Mouse (Mus musculus): ENCODE data around the gene Ppp6r2. TPM values are rescaled to one million over a fixed set of nuclear protein-coding genes. Genes with fewer than 3 reads are reported as not detected.

Gene Ppp6r2
- total and polyA plus RNA-seq, 3 experiments, result 8.7 to 14.7 (median 10.3) TPM

- no peak for DNase-seq (ENCODE audit: extremely low read depth)
- Histone ChIP-seq H3K79me2 (replicated peaks; ENCODE audit: control insufficient read depth, extremely low read depth, insufficient read depth, poor library complexity, severe bottlenecking) (no peaks in the 10 kb centered on the region), H3K9me3 (replicated peaks; ENCODE audit: low read length) (no peaks in the 10 kb centered on the region), H3K9ac (ENCODE audit: insufficient read depth, low read depth) (no peak overlapping the region), H3K4me1 (ENCODE audit: control insufficient read depth in 1 of 2, insufficient read depth in 2 of 2) (peaks cover 17 to 35% of the 10 kb centered on the region in 2 experiments), H3K27ac (ENCODE audit: insufficient read depth, low read depth) (no peak overlapping the region), H3K27me3 (replicated peaks) (no peaks in the 10 kb centered on the region), H3K36me3 (replicated peaks in 1 of 2; ENCODE audit: control insufficient read depth in 1 of 2, insufficient read depth in 1 of 2, low read length in 1 of 2) (no peaks in the 10 kb centered on the region), H3K4me2 (ENCODE audit: insufficient read depth, low read depth, poor library complexity, severe bottlenecking) (no peak overlapping the region), H3K4me3 (replicated peaks in 1 of 3; ENCODE audit: low read depth in 2 of 3, low read length in 2 of 3, poor library complexity in 1 of 3) (no peak overlapping the region)
- dilution Hi-C loops (cut with MboI; ENCODE audit: extremely low pct_ligation_motif_present, extremely low pct_unique_long_range_greater_than_20kb, low sequenced_read_pairs), result no loop called here
- in situ Hi-C loops (cut with MboI; ENCODE audit: low pct_ligation_motif_present, low pct_unique_long_range_greater_than_20kb, low sequenced_read_pairs), result no loop called here
- TF ChIP-seq POLR2AphosphoS2 (IDR thresholded peaks at IDR 0.05; ENCODE audit: low read depth, low read length) (no peak), MAFK (IDR thresholded peaks at IDR 0.05; ENCODE audit: insufficient replicate concordance, low read length) (no peak), MYC (IDR thresholded peaks at IDR 0.05; ENCODE audit: low read depth, low read length) (no peak), ZKSCAN1 (IDR thresholded peaks at IDR 0.05; ENCODE audit: borderline replicate concordance, low read depth, low read length) (no peak), RCOR1 (conservative IDR thresholded peaks at IDR 0.05; ENCODE audit: low read depth, low read length) (no peak), EP300 (IDR thresholded peaks at IDR 0.05; ENCODE audit: low read length) (no peak), SIN3A (IDR thresholded peaks at IDR 0.05; ENCODE audit: low read length) (no peak), ELF1 (IDR thresholded peaks at IDR 0.05; ENCODE audit: low read depth, low read length) (no peak), POLR2A (IDR thresholded peaks at IDR 0.05; ENCODE audit: low read depth, low read length) (no peak), JUN (IDR thresholded peaks at IDR 0.05; ENCODE audit: insufficient read depth, low read depth, low read length) (no peak), E2F4 (IDR thresholded peaks at IDR 0.05; ENCODE audit: insufficient replicate concordance, low read depth, low read length) (no peak), CHD1 (IDR thresholded peaks at IDR 0.05; ENCODE audit: low read depth, low read length) (no peak), NRF1 (IDR thresholded peaks at IDR 0.05; ENCODE audit: low read depth, low read length) (no peak)
Observed at GRCm38 (mm10) chr15:89326441-89326840, 115.1 kb downstream of the Ppp6r2 start.

GRCm38 (mm10) chr15:89334271-89334670, 122.9 kb downstream of the Ppp6r2 start, which contains the start of gene Miox:
Gene Miox (plus strand): TSS chr15:89334398.
- TF ChIP-seq USF1 (IDR thresholded peaks at IDR 0.05; ENCODE audit: low read depth, low read length) (no peak), MXI1 (IDR thresholded peaks at IDR 0.05; ENCODE audit: low read depth, low read length) (no peak), RCOR1 (conservative IDR thresholded peaks at IDR 0.05; ENCODE audit: low read depth, low read length) (no peak), NELFE (IDR thresholded peaks at IDR 0.05; ENCODE audit: low read depth, low read length) (no peak), ZMIZ1 (IDR thresholded peaks at IDR 0.05; ENCODE audit: low read depth, low read length) (no peak), ETS1 (conservative IDR thresholded peaks at IDR 0.05; ENCODE audit: low read depth, low read length) (no peak), UBTF (IDR thresholded peaks at IDR 0.05; ENCODE audit: low read depth, low read length) (no peak), NRF1 (IDR thresholded peaks at IDR 0.05; ENCODE audit: low read depth, low read length) (no peak), MEF2A (IDR thresholded peaks at IDR 0.05; ENCODE audit: borderline replicate concordance, low read depth, low read length) (no peak), RAD21 (IDR thresholded peaks at IDR 0.05; ENCODE audit: low read depth, low read length) (no peak), ZKSCAN1 (IDR thresholded peaks at IDR 0.05; ENCODE audit: borderline replicate concordance, low read depth, low read length) (no peak), USF2 (conservative IDR thresholded peaks at IDR 0.05; ENCODE audit: low read depth, low read length) (no peak), CHD1 (IDR thresholded peaks at IDR 0.05; ENCODE audit: low read depth, low read length) (no peak), JUN (IDR thresholded peaks at IDR 0.05; ENCODE audit: insufficient read depth, low read depth, low read length) (no peak)
- no peak within 1 kb of the TSS for H3K27ac ChIP-seq (ENCODE audit: insufficient read depth, low read depth)
- no peak within 1 kb of the TSS for H3K9ac ChIP-seq (ENCODE audit: insufficient read depth, low read depth)
- peaks cover 1% of the 10 kb centered on the region for H3K27me3 ChIP-seq (replicated peaks)
- H3K36me3 ChIP-seq (replicated peaks in 1 of 2; ENCODE audit: control insufficient read depth in 1 of 2, insufficient read depth in 1 of 2, low read length in 1 of 2), result no peaks in the 10 kb centered on the region
- no peaks in the 10 kb centered on the region for H3K79me2 ChIP-seq (replicated peaks; ENCODE audit: control insufficient read depth, extremely low read depth, insufficient read depth, poor library complexity, severe bottlenecking)
- H3K9me3 ChIP-seq (replicated peaks; ENCODE audit: low read length), result no peaks in the 10 kb centered on the region
- no peak within 1 kb of the TSS for H3K4me3 ChIP-seq (replicated peaks in 1 of 3; ENCODE audit: low read depth in 2 of 3, low read length in 2 of 3, poor library complexity in 1 of 3)
- no peak within 1 kb of the TSS for H3K4me2 ChIP-seq (ENCODE audit: insufficient read depth, low read depth, poor library complexity, severe bottlenecking)
- H3K4me1 ChIP-seq (ENCODE audit: control insufficient read depth in 1 of 2, insufficient read depth in 2 of 2), result peaks cover 3 to 9% of the 10 kb centered on the region in 2 experiments; a peak in 2 of 4 replicates
- dilution Hi-C loops (cut with MboI; ENCODE audit: extremely low pct_ligation_motif_present, extremely low pct_unique_long_range_greater_than_20kb, low sequenced_read_pairs) (no loop called here), in situ Hi-C loops (cut with MboI; ENCODE audit: low pct_ligation_motif_present, low pct_unique_long_range_greater_than_20kb, low sequenced_read_pairs) (no loop called here)
- no peak for DNase-seq (ENCODE audit: extremely low read depth)
